Mouse (Mus musculus) hematopoietic stem cell, adult 5-6 weeks (primary cell): ENCODE measurements around the gene Pfas. TPM values are rescaled to one million over a fixed set of nuclear protein-coding genes. Genes with fewer than 3 reads are reported as not detected.
"Not testable (repeated sequence)": the region's sequence is repeated elsewhere in the genome, so short reads cannot be mapped to it uniquely, and the experiment has no call there.

Source experiments
- ATAC-seq, 2 experiments: fragments of 125-278 bp in 1 of 2; replicated peaks in 1 of 2; 2 replicates each; pipeline ENCODE4 v1.8.0; 2016 to 2017; ENCODE audit warnings: inconsistent platforms in 2 of 2, mild to moderate bottlenecking in 2 of 2, moderate number of reproducible peaks in 2 of 2, low read depth in 1 of 2, moderate TSS enrichment in 1 of 2; ENCODE audit not compliant: low FRiP score in 2 of 2, poor library complexity in 2 of 2, severe bottlenecking in 2 of 2, insufficient read depth in 1 of 2, low TSS enrichment in 1 of 2
- total RNA-seq: library from RNA; stranded (forward); fragments of 172-1452, 232-1000 nt; gene quantifications from 2 replicates; pipeline ENCODE4 v1.2.3, GENCODE M21; 2017

The Pfas gene
- total RNA-seq, 1 experiment from 2014 or later: 34.5 TPM

DNA sequence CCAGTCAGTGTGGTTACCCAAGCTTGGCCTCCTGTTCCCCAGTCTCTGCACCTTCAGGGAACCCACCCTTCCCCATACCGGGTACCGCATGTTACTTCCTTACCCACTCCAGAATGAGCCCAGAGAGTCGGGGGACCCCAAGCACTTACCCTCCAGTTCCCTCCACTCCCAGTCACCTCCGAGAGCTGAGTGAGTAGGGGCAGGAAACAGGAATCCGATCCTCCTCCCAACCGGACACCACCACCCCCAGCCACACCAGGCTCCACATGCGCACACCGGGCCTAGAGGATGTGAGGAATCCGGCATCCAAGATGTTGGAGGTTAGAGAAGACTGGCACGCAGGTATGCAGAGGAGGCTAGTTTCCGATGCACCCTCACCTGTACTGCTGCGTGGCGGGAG, 51.6 kb downstream of the Pfas start:
- ATAC-seq: no peak

DNA sequence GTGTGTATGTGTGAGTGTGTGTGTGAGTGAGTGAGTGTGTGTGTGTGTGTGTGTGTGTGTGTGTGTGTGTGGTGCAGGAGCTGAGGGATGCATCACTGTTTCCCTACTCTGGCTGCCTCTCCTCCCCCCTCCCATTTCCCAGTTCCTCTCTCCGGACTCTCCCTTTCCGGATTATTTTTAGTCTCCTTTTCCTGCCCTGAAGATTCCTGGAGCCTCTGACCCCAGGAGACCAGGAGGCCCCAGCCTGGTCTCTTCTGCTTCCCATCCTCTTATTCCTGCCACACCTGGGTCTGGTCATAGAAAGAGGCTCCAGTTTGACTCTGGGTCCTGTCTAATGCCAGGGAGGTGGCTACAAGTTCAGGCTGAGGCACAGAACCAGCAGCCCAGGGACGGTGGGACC, 52.2 kb downstream of the Pfas start:
- ATAC-seq: no peak

DNA sequence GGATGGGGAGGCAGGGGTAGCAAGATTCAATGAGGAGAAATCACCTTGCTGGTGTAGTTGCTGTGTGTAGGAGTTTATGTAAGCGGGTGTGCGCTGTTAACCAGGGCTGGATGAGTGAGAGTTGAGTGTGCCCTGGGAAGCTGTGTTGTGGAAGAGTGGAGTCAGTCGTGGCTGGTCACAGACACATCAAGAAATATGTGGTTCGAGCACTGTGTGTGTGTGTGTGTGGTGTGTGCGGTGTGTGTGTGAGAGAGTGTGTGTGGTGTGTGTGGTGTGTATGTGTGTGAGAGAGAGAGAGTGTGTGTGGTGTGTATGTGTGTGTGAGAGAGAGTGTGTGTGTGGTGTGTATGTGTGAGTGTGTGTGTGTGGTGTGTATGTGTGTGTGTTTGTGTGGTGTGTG, 52.8 kb downstream of the Pfas start:
- ATAC-seq: no peak

DNA sequence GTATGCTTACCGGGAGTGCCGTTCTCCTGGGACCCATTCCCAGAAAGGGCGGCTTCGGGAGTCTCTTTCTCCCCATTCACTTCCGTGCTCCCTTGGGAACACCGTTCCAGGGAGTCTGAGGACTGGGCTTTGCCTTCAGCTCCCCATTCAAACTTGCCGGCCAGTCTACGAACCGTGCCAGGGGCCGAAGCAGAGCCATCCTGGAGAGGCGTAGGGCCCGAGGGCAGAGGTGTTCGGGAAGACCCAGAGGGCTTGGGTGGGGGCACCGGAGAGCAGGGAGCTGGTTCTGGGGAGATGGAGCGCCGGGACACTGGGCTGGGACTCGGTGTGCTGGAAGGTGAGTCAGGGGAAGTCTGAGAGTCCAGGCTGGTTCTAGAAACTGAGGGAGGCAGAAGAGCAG, 53.9 kb downstream of the Pfas start:
- 0 out of 4 replicates have a peak, but pooled peaks have one; percentile 12 to 22 for ATAC-seq

DNA sequence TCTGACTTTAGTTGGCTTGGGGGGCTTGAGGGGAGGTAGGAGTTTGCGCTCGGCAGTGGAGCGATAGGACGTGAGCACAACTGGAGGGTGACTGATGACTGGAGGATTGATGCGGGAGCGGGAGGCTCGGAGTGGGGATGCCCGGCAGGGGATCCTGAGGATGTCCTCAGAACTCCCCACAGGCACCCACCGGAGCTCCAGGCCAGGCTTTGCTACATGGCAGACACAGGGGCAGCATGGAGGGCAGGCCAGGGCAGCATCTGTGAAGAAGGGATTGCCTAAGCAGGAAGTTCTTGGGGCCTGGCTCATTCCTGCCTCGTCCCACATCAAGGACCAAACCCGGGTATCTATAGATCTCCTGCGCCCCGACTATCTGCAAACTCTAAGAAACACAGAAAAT, 54.4 kb downstream of the Pfas start:
- ATAC-seq: no peak

DNA sequence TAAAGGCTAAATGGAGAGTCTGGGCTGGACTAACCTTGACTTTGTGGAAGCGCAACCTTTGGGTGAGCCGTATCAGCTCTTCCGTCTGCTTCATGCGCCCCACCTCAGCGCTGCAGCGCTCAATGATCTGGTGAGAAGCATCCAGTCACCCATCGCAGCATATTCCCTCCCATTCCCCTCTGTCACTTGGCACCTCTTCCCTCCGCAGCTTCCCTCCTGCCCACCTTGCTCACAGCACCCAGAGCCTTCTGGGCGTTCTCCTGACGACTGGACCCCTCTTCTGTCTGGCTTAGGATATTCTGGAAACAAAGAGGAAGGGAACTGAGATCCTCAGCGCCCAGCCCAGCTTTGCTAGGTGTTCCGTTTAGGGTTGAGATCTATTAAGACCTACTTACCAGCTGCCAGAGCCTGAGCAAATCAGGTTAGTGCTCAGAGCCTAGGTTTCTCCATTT, 60.7 kb downstream of the Pfas start:
- no peak for ATAC-seq

DNA sequence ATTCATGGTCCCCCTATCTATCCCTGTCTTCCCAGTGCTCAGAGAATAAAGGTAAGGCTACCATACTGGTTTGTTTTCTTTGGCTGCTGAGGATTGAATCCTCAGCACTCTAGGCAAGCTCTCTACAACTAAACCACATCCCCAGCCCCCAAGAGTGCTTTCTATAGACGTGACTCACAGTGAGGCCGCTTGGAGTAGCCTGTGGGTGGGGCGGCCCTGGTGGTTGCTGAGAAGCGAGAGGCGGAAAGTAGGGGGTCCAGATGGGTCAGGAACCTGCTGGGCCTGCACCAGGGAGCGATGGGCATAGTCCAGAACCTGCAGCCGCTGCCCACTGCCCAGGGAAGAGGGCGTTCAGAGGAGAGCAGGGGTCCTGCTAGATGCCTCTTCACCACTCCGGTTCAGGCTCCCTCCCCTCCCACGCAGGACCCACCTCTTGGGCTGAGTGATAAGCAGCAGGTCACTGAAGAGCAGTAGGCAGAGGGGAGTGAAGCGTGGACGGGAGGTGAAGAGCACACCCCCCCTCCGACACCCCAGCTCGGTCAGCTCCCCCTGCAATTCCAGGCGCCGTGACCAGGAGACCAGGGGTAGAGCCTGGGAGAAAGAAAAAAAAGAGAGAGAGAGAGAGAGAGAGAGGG, 61.3 kb downstream of the Pfas start:
- no peak for ATAC-seq

DNA sequence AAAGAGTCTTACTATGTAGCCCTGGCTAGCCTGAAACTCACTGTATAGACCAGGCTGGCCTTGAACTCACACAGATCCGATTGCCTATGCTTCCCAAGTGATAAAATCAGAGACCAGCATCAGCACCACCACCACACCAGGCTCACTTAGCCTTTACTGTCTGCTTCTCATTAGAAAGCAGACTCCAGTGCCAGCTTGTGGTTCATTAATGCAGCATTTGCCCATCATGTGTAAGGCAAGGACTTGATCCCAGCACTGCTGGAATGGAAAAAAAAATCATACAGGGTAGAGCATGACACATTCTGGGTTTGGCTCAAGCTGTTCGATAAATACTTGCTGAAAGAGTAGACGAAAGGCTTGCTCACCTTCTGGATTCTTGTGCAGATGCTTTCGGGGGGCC, 62.3 kb downstream of the Pfas start:
- no peak for ATAC-seq

DNA sequence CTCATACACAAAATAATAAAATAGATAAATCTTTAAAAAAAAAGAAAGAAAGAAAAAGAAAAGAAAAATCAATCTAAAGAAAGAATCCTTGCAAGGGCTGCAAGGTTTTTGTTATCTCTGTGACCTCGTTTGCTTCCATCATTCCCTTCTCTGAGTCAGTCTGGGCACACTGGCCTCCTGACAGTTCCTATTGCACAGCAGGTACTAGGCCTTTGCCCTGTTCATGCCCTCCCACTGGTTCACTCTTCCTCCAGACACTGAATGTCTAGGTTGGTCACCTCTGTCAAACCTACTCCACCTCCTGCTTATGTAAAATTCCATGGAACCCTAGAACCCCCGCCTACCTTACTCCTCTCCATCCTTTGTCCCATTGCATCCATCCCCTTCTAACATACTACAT, 63.0 kb downstream of the Pfas start:
- ATAC-seq: no peak

DNA sequence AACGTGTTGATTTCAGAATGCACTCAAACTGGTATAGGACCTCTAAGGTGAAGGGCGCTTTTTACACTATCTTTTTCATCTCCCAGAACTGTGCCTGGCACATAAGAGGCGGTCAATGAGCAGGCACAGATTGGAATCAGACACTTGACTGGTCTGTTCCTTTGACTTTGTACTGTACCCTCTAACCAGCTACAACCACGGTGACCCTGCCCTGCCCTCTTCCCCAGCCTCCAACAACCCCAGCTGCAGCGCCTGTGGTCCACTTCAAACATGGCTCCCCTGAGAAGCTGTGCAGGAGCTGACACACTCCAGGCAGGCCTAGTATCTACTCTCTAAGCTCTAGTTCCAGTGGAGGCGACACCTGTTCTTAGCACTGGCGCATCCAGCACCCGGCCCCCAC, 65.5 kb downstream of the Pfas start:
- ATAC-seq: no peak

DNA sequence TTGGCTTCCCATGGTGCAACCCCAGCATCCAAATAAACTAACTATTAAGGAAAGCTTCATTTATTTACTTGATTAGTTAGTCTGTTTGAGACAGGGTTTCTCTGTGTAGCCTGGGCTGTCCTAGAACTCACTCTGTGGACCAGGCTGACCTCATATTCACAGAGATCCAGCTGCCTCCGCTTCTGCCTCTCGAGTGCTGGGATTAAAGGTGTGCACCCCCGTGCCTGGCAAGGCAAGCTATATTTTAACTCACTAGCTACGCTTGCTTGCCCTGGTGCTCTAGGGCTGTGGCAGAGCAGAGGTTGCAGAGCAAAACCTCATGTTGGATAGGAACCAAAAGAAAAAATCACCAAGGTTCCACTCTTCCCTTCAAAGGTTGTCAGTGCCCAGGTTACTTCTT, 67.7 kb downstream of the Pfas start:
- ATAC-seq: no peak

DNA sequence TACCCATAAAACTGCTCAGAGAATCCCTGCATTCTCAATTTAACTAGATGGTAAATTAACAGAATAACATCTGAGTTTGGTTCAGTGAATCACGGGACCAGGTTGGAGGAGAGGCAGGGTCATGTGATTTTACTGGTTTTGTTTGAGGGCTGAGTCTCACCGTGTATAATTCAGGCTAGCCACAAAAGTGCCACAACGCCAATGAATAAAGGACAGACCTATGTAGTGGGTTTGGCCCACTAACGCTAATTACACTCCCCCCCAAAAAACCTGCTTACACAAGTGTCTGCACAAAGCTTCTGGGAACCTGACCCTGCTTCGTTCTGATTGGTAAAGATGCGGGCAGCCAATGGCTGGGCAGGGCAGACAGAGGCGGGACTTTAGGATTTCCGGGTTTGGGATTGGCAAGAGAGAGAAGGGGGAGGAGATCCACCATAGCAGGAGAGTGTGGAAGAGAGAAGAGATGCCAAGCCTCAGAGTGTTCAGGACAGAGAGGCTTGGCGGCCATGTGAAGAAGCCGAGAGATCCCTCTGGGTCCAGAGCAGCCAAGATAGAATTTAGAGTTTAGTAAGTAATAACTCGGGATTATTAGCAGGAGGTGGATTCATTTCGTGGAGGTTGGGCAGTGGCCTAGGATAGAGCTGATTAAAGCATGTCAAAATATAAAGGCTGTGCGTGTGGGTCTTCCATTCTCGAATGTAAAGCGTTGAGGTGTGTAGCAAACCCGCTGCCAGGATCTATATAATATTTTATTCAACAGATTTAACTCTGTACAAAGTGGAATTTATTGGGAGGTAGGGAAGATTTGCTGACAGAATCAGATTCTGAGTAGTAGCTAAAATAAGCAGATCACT, 68.6 kb downstream of the Pfas start:
- ATAC-seq: peak; percentile 96 to 99

DNA sequence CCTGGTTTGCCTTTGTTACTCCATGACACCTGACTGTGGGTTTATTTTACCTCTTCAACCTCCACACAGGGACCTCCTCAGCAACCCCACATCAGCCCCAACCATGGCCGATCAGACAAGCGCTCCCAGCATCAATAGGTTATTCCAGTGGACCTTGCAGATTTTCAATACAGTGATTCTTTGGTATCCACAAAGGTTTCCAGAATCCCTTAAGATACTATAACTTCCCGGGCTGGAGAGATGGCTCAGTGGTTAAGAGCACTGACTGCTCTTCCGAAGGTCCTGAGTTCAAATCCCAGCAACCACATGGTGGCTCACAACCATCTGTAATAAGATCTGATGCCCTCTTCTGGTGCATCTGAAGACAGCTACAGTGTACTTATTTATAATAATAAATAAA, 71.3 kb downstream of the Pfas start:
- not testable (repeated sequence) for ATAC-seq

Other genes with a start within 250 kb of the Pfas start
- gene Ndel1, start 136.6 kb downstream of the Pfas start, total RNA-seq: 51.2 and 73.3 TPM in 2 replicates
- gene Rnf222, start 119.9 kb downstream of the Pfas start, total RNA-seq: not detected in 2 replicates
- 6,451 and 7,582 TPM in 2 replicates for gene Rpl26, start 106.9 kb downstream of the Pfas start, total RNA-seq
- gene Odf4, start 81.4 kb downstream of the Pfas start, total RNA-seq: not detected in 2 replicates
- gene Arhgef15, start 51.0 kb downstream of the Pfas start, total RNA-seq: 0.81 and 1.8 TPM in 2 replicates
- gene Slc25a35, start 40.3 kb downstream of the Pfas start, total RNA-seq: 2.3 and 2.4 TPM in 2 replicates
- gene Rangrf, start 33.3 kb downstream of the Pfas start, total RNA-seq: 40.1 and 44.5 TPM in 2 replicates
- 21.9 and 40.1 TPM in 2 replicates for gene Ctc1, start 7.5 kb upstream of the Pfas start, total RNA-seq
- gene Aurkb, start 37.2 kb upstream of the Pfas start, total RNA-seq: 56.2 and 69.2 TPM in 2 replicates
- 5.2 and 6.7 TPM in 2 replicates for gene Borcs6, start 51.3 kb upstream of the Pfas start, total RNA-seq
- 22.0 and 39.1 TPM in 2 replicates for gene Tmem107, start 62.3 kb upstream of the Pfas start, total RNA-seq
- 20.9 and 22.5 TPM in 2 replicates for gene Vamp2, start 80.0 kb upstream of the Pfas start, total RNA-seq
- gene Per1, start 86.8 kb upstream of the Pfas start, total RNA-seq: 33.6 and 42.1 TPM in 2 replicates
- gene Hes7, start 111.9 kb upstream of the Pfas start, total RNA-seq: not detected in 2 replicates
- not detected in 2 replicates for gene 9130213A22Rik, start 114.1 kb upstream of the Pfas start, total RNA-seq
- not detected in 2 replicates for gene Aloxe3, start 117.4 kb upstream of the Pfas start, total RNA-seq
- not detected in 2 replicates for gene Alox12b, start 148.5 kb upstream of the Pfas start, total RNA-seq
- 0.30 TPM in 1 of 2 replicates, not detected in the other for gene Alox8, start 189.4 kb upstream of the Pfas start, total RNA-seq
- gene Gucy2e, start 228.6 kb upstream of the Pfas start, total RNA-seq: not detected in 2 replicates